Comparison of ENCODE assay signal across 28 mouse cellular contexts in the genomic region with DNA sequence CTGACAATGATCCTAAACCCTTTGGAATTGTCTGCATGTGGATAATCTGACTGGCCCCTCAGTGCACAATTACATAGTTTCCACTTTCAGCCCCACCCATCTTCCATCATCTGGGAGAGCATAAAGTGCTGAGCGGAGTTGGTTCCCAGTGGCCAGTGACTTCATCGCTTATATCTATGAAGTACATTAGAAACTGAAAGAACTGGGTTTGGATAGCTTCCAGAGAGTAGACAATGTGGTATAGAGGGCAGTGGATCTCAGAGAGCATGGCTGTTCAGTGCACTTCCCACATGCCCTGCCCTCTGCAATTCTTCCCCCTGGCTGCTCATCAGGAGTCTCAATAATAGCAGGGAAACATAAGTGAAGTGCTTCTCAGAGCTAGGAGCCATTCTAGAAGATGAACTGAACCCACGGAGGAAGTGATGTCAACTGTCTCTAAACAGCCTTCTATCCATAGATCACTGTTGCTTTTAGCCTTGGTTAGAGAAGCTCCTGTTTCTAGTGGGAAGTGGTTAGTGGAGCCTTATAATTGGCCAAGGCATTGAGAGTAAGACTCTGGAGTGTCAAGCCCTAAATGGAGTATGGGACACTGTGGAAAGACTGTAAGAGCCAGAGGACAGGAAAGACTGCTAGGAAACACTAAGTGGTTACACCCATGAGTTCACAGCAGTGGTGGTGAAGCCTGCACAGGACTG.
DNase-seq lines count a peak whose midpoint lies in the region; ATAC-seq and TF ChIP-seq lines count a peak whose summit lies in the region.
"Had no signal": no experiment of that assay in that cellular context is flagged by ENCODE, and none has a peak within 500 bp of the region (broad histone marks: within the 10 kb centered on the region; RNA-seq: fewer than 3 reads in every experiment).

No protein-coding gene starts in this region.

- H3K27me3 ChIP-seq in kidney, adult 2 months (replicated peaks; ENCODE audit: control insufficient read depth, insufficient read depth, low read length): no peaks in the 10 kb centered on the region
- no peaks in the 10 kb centered on the region for H3K27me3 ChIP-seq in kidney, embryonic 16.5 days (ENCODE audit: insufficient read depth, low read length)
- no peaks in the 10 kb centered on the region for H3K27me3 ChIP-seq in myocyte (ENCODE audit: control insufficient read depth, insufficient read depth, insufficient read length)
- H3K27me3 ChIP-seq in forebrain, embryonic 16.5 days (replicated peaks; ENCODE audit: control insufficient read depth, insufficient read depth, low read length): no peaks in the 10 kb centered on the region
- H3K27me3 ChIP-seq: kidney, embryonic 15.5 days; liver, embryonic 12.5 days; neural tube, embryonic 13.5 days had no signal

- TF ChIP-seq CTCF in kidney, adult 2 months (conservative IDR thresholded peaks at IDR 0.05; ENCODE audit: insufficient read depth, insufficient read length, low read depth, low read length): no peak

- no peaks in the 10 kb centered on the region for H3K79me2 ChIP-seq in macrophage (ENCODE audit: inconsistent target)
- H3K79me2 ChIP-seq in myocyte (ENCODE audit: control insufficient read depth, insufficient read depth): no peaks in the 10 kb centered on the region

- no peak overlapping the region for H3ac ChIP-seq in myocyte (ENCODE audit: control insufficient read depth, insufficient read length)

- no peak for TF ChIP-seq POLR2A in kidney, adult 2 months (IDR thresholded peaks at IDR 0.05; ENCODE audit: low read depth, low read length)
- TF ChIP-seq POLR2A in myocyte (IDR thresholded peaks at IDR 0.05; ENCODE audit: insufficient read length, low read depth): no peak

- no peak for ATAC-seq in kidney, embryonic 16.5 days (ENCODE audit: low FRiP score, low TSS enrichment)
- ATAC-seq in forebrain, embryonic 16.5 days: no peak
- ATAC-seq: activated CD4-positive, CD25-positive, alpha-beta regulatory T cell, adult 4 months; CD4-positive, CD25-positive, alpha-beta regulatory T cell, adult 4 months; liver, embryonic 12.5 days; liver, postnatal 0 days; midbrain, embryonic 16.5 days had no signal

- H3K4me3 ChIP-seq in kidney, adult 2 months (ENCODE audit: insufficient read depth, low read depth, low read length): no peak overlapping the region
- H3K4me3 ChIP-seq in kidney, embryonic 16.5 days (ENCODE audit: low read length): no peak overlapping the region
- H3K4me3 ChIP-seq in macrophage (ENCODE audit: inconsistent target): no peak overlapping the region
- no peak overlapping the region for H3K4me3 ChIP-seq in myocyte
- no peak overlapping the region for H3K4me3 ChIP-seq in forebrain, embryonic 16.5 days (replicated peaks; ENCODE audit: low read length)
- H3K4me3 ChIP-seq: erythroblast, embryonic 14.5 days; heart, embryonic 10.5 days; kidney, embryonic 15.5 days; layer of hippocampus, adult 2 months; liver, embryonic 12.5 days; neural tube, embryonic 13.5 days had no signal

- 88% methylated on average over 3 of the region's 3 CpGs for WGBS in kidney, adult 2 months
- WGBS in kidney, embryonic 16.5 days: 90% methylated on average over 3 of the region's 3 CpGs
- 63% methylated on average over 3 of the region's 3 CpGs for WGBS in macrophage (ENCODE audit: missing documents)
- WGBS in forebrain, embryonic 16.5 days: 85% methylated on average over 3 of the region's 3 CpGs

- peak; percentile 15 for DNase-seq in kidney, adult 2 months
- DNase-seq in NIH3T3 (ENCODE audit: low read depth): peak; percentile 39
- DNase-seq in layer of hippocampus, adult 8-10 months (ENCODE audit: low spot score in 2 of 2): no peak
- DNase-seq: adrenal gland, adult 2 months; cerebellum, adult 9-10 months; cerebellum, postnatal 36 days; gastrocnemius, postnatal 10 days; kidney, adult 11 months; kidney, postnatal 36 days; left cerebral cortex, postnatal 4 days; liver, postnatal 0 days; lung, postnatal 4 days; right cerebral cortex, postnatal 4 days had no signal

- H3K9ac ChIP-seq in kidney, embryonic 16.5 days (replicated peaks; ENCODE audit: low read length): no peak overlapping the region
- no peak overlapping the region for H3K9ac ChIP-seq in forebrain, embryonic 16.5 days (replicated peaks; ENCODE audit: low read depth, low read length)
- H3K9ac ChIP-seq: hindbrain, embryonic 14.5 days; kidney, embryonic 15.5 days; liver, embryonic 12.5 days; liver, postnatal 0 days; neural tube, embryonic 13.5 days had no signal

- H3K27ac ChIP-seq in kidney, adult 2 months (ENCODE audit: insufficient read depth, low read depth, low read length): no peak overlapping the region
- H3K27ac ChIP-seq in kidney, embryonic 16.5 days (ENCODE audit: low read length): no peak overlapping the region
- H3K27ac ChIP-seq in macrophage: peak overlapping the region; percentile 43
- H3K27ac ChIP-seq in forebrain, embryonic 16.5 days (ENCODE audit: low read length): no peak overlapping the region
- H3K27ac ChIP-seq: heart, embryonic 10.5 days; hindbrain, embryonic 14.5 days; kidney, embryonic 15.5 days; layer of hippocampus, adult 2 months; liver, embryonic 12.5 days; neural tube, embryonic 13.5 days had no signal

- H3K4me2 ChIP-seq in kidney, embryonic 16.5 days (replicated peaks; ENCODE audit: low read depth, low read length): no peak overlapping the region
- peak overlapping the region; percentile 27 for H3K4me2 ChIP-seq in myocyte (ENCODE audit: low read depth)
- H3K4me2 ChIP-seq in forebrain, embryonic 16.5 days (ENCODE audit: low read length): no peak overlapping the region
- H3K4me2 ChIP-seq: hindbrain, embryonic 14.5 days; kidney, embryonic 15.5 days; liver, embryonic 12.5 days; midbrain, embryonic 11.5 days; neural tube, embryonic 13.5 days had no signal

- H3K9me3 ChIP-seq in kidney, embryonic 16.5 days (ENCODE audit: low read length): no peaks in the 10 kb centered on the region
- no peaks in the 10 kb centered on the region for H3K9me3 ChIP-seq in forebrain, embryonic 16.5 days (ENCODE audit: control insufficient read depth, low read length)
- H3K9me3 ChIP-seq: heart, embryonic 10.5 days; kidney, embryonic 15.5 days; liver, embryonic 12.5 days; neural tube, embryonic 13.5 days had no signal

- no peaks in the 10 kb centered on the region for H3K36me3 ChIP-seq in kidney, adult 2 months (ENCODE audit: control insufficient read depth, insufficient read depth, low read length)
- 0 out of 2 replicates have a peak, but pooled peaks cover 4% of the 10 kb centered on the region for H3K36me3 ChIP-seq in kidney, embryonic 16.5 days (ENCODE audit: insufficient read depth, low read length)
- H3K36me3 ChIP-seq in macrophage (ENCODE audit: inconsistent target): no peaks in the 10 kb centered on the region
- no peaks in the 10 kb centered on the region for H3K36me3 ChIP-seq in myocyte (ENCODE audit: control insufficient read depth, insufficient read depth)
- no peaks in the 10 kb centered on the region for H3K36me3 ChIP-seq in forebrain, embryonic 16.5 days (ENCODE audit: control insufficient read depth, insufficient read depth)
- H3K36me3 ChIP-seq: heart, embryonic 10.5 days; kidney, embryonic 15.5 days; liver, embryonic 12.5 days had no signal

- no peaks in the 10 kb centered on the region; the same call in 1 of the 2 replicates for H3K4me1 ChIP-seq in kidney, adult 2 months (ENCODE audit: control insufficient read depth, insufficient read depth, low read length)
- no peaks in the 10 kb centered on the region for H3K4me1 ChIP-seq in kidney, embryonic 16.5 days (ENCODE audit: insufficient read depth, low read length)
- H3K4me1 ChIP-seq in forebrain, embryonic 16.5 days (replicated peaks; ENCODE audit: control insufficient read depth, insufficient read depth, low read length): peaks cover 17% of the 10 kb centered on the region
- H3K4me1 ChIP-seq: liver, embryonic 12.5 days had no signal

TF ChIP-seq in myocyte, 11 proteins besides CTCF, POLR2A, EP300 and RAD21:
- no peak for TF ChIP-seq TCF12 (IDR thresholded peaks at IDR 0.05; ENCODE audit: insufficient read depth, poor library complexity, severe bottlenecking)
- no peak for TF ChIP-seq REST (IDR thresholded peaks at IDR 0.05; ENCODE audit: insufficient read depth, insufficient read length)
- no peak for TF ChIP-seq POLR2AphosphoS2 (IDR thresholded peaks at IDR 0.05; ENCODE audit: insufficient read length, low read depth)
- no peak for TF ChIP-seq TCF3 (IDR thresholded peaks at IDR 0.05; ENCODE audit: insufficient read length, low read depth)
- no peak for TF ChIP-seq MYOG (IDR thresholded peaks at IDR 0.05; ENCODE audit: control insufficient read depth in 1 of 3, insufficient read depth in 1 of 3, insufficient read length in 2 of 3, low read depth in 2 of 3)
- TF ChIP-seq CEBPB (IDR thresholded peaks at IDR 0.05; ENCODE audit: insufficient read depth, poor library complexity, severe bottlenecking): no peak
- no peak for TF ChIP-seq USF1 (IDR thresholded peaks at IDR 0.05; ENCODE audit: low read depth)
- TF ChIP-seq E2F4 (IDR thresholded peaks at IDR 0.05; ENCODE audit: insufficient read depth): no peak
- TF ChIP-seq SRF (IDR thresholded peaks at IDR 0.05; ENCODE audit: control insufficient read depth, insufficient read length, low read depth): no peak
- TF ChIP-seq MAX (IDR thresholded peaks at IDR 0.05; ENCODE audit: low read depth): no peak
- no peak for TF ChIP-seq MYOD1 (IDR thresholded peaks at IDR 0.05; ENCODE audit: control insufficient read depth in 1 of 3, insufficient read length in 2 of 3, low read depth in 2 of 3)
TF ChIP-seq in myocyte: peak in this region for 0.

Comparison
In these comparisons a context has a peak if more than half of its experiments do, and no peak if none do; other contexts are left out.
1. DNase-seq: peak in kidney, adult 2 months (single experiment) and NIH3T3 (single experiment); none in layer of hippocampus, adult 8-10 months (0 of 2).